Mouse (Mus musculus): ENCODE data around the gene Foxi3. TPM values are rescaled to one million over a fixed set of nuclear protein-coding genes. Genes with fewer than 3 reads are reported as not detected.

Foxi3 gene
- not detected for total RNA-seq (2021)
- long read RNA-seq, experiment 1 = 0 reads
- long read RNA-seq, experiment 2 = 0 reads

GRCm38 (mm10) chr6:70956285-70956912 is at the start of gene Foxi3:
TSS of gene Foxi3 (plus strand) at chr6:70956531.
- peak in 1 of 2 experiments; percentile 5 for DNase-seq (ENCODE audit: low spot score in 2 of 2)

- no peak for DNase-seq (ENCODE audit: low spot score in 2 of 2)
Measured at GRCm38 (mm10) chr6:70909572-70909971, 46.8 kb upstream of the Foxi3 start.

- DNase-seq (ENCODE audit: low spot score in 2 of 2) = no peak
Measured at GRCm38 (mm10) chr6:70910285-70910684, 46.0 kb upstream of the Foxi3 start.

- DNase-seq (ENCODE audit: low spot score in 2 of 2) = peak; percentile 52 to 69
Measured at GRCm38 (mm10) chr6:70911668-70912395, 44.5 kb upstream of the Foxi3 start.

GRCm38 (mm10) chr6:70912396-70912765 is 44.0 kb upstream of the Foxi3 start:
- no peak for DNase-seq (ENCODE audit: low spot score in 2 of 2)

GRCm38 (mm10) chr6:70918827-70919226 is 37.5 kb upstream of the Foxi3 start, which contains the start of gene Tex37:
TSS of gene Tex37 (minus strand) at chr6:70918927.
- no peak for DNase-seq (ENCODE audit: low spot score in 2 of 2)

- DNase-seq (ENCODE audit: low spot score in 2 of 2) = peak; percentile 42 to 46
Measured at GRCm38 (mm10) chr6:70921274-70922074, 34.9 kb upstream of the Foxi3 start.

GRCm38 (mm10) chr6:70931801-70932200 is 24.5 kb upstream of the Foxi3 start:
- DNase-seq (ENCODE audit: low spot score in 2 of 2) = no peak

- DNase-seq (ENCODE audit: low spot score in 2 of 2) = no peak
Measured at GRCm38 (mm10) chr6:70953274-70953673, 3.1 kb upstream of the Foxi3 start.

GRCm38 (mm10) chr6:70954040-70954439 is 2.3 kb upstream of the Foxi3 start:
- DNase-seq (ENCODE audit: low spot score in 2 of 2) = peak; percentile 7 to 29

- peak in 1 of 2 experiments; percentile 6 for DNase-seq (ENCODE audit: low spot score in 2 of 2)
Measured at GRCm38 (mm10) chr6:70955291-70955800, 985 bp upstream of the Foxi3 start.

- DNase-seq (ENCODE audit: low spot score in 2 of 2) = peak in 1 of 2 experiments; percentile 2
Measured at GRCm38 (mm10) chr6:70955841-70956240, 490 bp upstream of the Foxi3 start.

- peak in 1 of 2 experiments; percentile 7 for DNase-seq (ENCODE audit: low spot score in 2 of 2)
Measured at GRCm38 (mm10) chr6:70956936-70957335, 605 bp downstream of the Foxi3 start.

GRCm38 (mm10) chr6:70957341-70957940 is 1.1 kb downstream of the Foxi3 start:
- DNase-seq (ENCODE audit: low spot score in 2 of 2) = no peak

- no peak for DNase-seq (ENCODE audit: low spot score in 2 of 2)
Measured at GRCm38 (mm10) chr6:70964116-70964830, 7.9 kb downstream of the Foxi3 start.

- no peak for DNase-seq (ENCODE audit: low spot score in 2 of 2)
Measured at GRCm38 (mm10) chr6:70965694-70966093, 9.4 kb downstream of the Foxi3 start.

- DNase-seq (ENCODE audit: low spot score in 2 of 2) = no peak
Measured at GRCm38 (mm10) chr6:70967422-70967821, 11.1 kb downstream of the Foxi3 start.

- DNase-seq (ENCODE audit: low spot score in 2 of 2) = no peak
Measured at GRCm38 (mm10) chr6:70968291-70968690, 12.0 kb downstream of the Foxi3 start.

GRCm38 (mm10) chr6:70973066-70973465 is 16.7 kb downstream of the Foxi3 start:
- DNase-seq (ENCODE audit: low spot score in 2 of 2) = no peak

GRCm38 (mm10) chr6:70981036-70981435 is 24.7 kb downstream of the Foxi3 start:
- no peak for DNase-seq (ENCODE audit: low spot score in 2 of 2)
